10 mouse cellular contexts compared by ENCODE assay signal in genomic region chr5:14955928-14956706, GRCm38 (mm10). TPM values are rescaled to one million over a fixed set of nuclear protein-coding genes. Genes with fewer than 3 reads are reported as not detected.
"Had no signal": no experiment of that assay in that cellular context is flagged by ENCODE, and none has a peak within 500 bp of the region (broad histone marks: within the 10 kb centered on the region; RNA-seq: fewer than 3 reads in every experiment).

No protein-coding gene starts in this region.

RNA-seq across cellular contexts. Expression of gene Speer4e, which starts 17.9 kb away (rescaled TPM):
- polyA plus RNA-seq: kidney, embryonic 14.5 days; limb, embryonic 10.5 days; limb, embryonic 14.5 days; liver, embryonic 12.5 days; liver, embryonic 16.5 days; lung, embryonic 14.5 days; macrophage; midbrain, embryonic 12.5 days; neural tube, embryonic 14.5 days; spleen, adult 2 months had no signal

RNA-seq across cellular contexts. Expression of gene Gm10354, which starts 22.6 kb away (rescaled TPM):
- polyA plus RNA-seq: kidney, embryonic 14.5 days; limb, embryonic 10.5 days; limb, embryonic 14.5 days; liver, embryonic 12.5 days; liver, embryonic 16.5 days; lung, embryonic 14.5 days; macrophage; midbrain, embryonic 12.5 days; neural tube, embryonic 14.5 days; spleen, adult 2 months had no signal

RNA-seq across cellular contexts. Expression of gene Gm9758, which starts 41.4 kb away (rescaled TPM):
- polyA plus RNA-seq: kidney, embryonic 14.5 days; limb, embryonic 10.5 days; limb, embryonic 14.5 days; liver, embryonic 12.5 days; liver, embryonic 16.5 days; lung, embryonic 14.5 days; macrophage; midbrain, embryonic 12.5 days; neural tube, embryonic 14.5 days; spleen, adult 2 months had no signal
